Mouse (Mus musculus) thymus, postnatal 0 days (tissue): ENCODE data around the gene Spem2. TPM values are rescaled to one million over a fixed set of nuclear protein-coding genes. Genes with fewer than 3 reads are reported as not detected.
"Not testable (repeated sequence)": the region's sequence is repeated elsewhere in the genome, so short reads cannot be mapped to it uniquely, and the experiment has no call there.

Experiments used
- DNase-seq: peaks from one replicate; pipeline ENCODE4 v3.0.0-alpha.2; 2015; ENCODE audit warnings: low spot score
- polyA plus RNA-seq: library from polyadenylated mRNA; unstranded; fragments of >200 nt; fragmentation: Nextera tagmentation; extraction: Ambion mirVana; gene quantifications from 2 replicates; pipeline ENCODE4 v1.2.1, GENCODE M21; 2015

Gene Spem2
- not detected in 2 replicates for polyA plus RNA-seq

DNA sequence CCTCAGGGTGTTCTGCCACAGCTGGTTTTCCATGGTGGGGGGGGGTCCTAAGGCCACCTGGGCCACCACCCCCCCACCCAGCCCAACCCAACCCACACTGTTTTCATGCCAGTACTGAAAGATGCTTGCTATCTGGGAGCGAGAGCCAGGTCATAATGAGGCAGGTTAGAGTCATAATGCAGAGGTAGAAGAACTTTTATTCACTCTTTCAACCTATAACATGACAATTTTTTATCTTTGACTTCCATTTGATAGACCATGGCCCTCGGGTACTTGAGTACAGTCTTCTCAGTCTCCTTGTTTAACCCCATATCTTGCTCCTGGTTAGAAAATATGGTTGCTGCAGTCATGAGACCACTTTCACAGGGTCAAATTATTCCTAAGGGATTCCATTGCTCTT is at the start of gene Spem2:
Spem2 (minus strand) TSS at position 101 of the 400 bp plus-strand sequence.
- DNase-seq: no peak

DNA sequence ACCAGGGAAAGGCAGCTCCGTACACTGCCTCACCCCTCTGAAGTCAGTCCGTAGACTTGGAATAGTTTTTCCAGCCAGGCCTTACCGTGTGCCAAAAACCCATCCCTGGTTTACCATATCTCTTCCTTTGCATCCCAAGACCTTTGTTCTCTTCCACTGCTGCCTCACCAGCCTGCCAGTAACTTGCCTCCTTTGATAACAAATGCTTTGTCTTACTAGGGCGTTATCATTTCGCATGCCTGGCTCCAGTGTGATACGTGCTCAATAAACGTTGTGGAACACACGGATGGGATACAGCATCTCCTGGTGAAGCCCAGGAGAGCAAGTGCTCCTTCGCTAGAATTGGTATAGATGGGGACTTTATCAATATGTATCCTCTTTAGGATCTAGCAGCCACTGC is 49.1 kb upstream of the Spem2 start:
- no peak for DNase-seq

DNA sequence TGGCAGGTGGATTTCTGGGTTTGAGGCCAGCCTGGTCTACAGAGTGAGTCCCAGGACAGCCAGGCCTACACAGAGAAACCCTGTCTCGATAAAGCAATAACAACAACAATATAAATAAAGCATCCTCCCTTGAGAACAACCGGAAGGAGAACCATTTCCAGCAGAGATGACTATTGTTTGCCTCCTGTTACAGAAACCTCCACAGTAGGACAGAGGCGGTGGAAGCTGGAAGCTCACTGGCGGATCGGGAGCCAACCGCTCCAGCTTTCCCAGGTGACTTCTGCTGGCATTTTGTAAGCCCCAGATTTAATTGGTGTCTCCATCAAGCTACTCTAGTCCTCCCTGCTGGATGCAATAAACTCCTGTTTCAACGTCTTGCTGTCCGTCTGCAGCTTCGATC is 47.3 kb upstream of the Spem2 start:
- no peak for DNase-seq

DNA sequence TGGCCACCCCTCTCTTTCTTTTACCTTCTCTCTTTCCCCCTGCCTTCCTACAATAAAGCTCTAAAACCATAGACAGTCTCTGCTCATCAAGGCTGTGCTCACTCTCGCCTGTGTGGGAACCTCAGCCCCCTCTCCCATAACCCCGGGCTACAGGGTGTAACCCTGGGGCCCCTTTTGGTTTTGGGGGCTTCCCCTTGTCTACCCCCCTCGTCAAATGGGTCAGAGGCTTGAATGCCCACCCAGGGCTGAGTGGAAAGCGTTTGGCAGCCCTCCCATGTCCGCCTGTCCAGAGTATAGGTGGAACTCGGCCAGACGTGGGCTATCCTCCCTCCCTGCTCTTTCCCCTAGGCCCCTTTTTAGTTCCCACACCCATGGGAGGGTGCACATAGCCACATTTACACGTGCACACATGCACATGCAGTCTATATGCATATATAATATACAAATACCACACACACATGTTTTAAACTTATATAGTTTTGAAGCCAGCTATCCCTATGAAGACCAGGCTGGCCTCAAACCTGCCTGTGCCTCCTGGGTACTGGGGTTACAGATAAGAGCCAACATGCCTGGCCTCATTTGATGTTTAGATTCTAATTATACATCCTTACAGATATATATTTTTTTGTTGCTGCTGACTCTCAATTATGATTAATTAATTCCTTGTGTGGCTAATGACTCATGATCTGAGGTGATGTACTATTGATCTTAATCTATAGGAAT is 46.0 kb upstream of the Spem2 start:
- no peak for DNase-seq

DNA sequence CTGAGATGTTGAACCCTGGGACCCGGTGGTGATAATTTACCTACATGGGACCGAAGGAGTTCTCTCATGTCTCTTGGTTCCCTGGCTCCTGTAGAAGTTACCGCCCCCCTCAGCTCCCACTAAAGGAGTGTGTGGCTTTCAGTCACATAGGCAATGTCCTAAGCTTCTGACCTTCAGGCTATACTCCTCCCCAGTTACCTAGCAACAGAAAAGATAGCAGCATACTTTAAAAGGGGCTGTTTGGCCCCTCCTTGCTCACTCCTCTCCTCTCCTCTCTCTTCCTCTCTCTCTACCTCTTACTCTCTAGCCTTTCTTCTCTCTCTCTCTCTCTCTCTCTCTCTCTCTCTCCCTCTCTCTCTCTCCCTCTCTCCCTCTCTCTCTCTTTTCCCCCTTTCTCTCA is 45.5 kb upstream of the Spem2 start:
- DNase-seq: not testable (repeated sequence)

DNA sequence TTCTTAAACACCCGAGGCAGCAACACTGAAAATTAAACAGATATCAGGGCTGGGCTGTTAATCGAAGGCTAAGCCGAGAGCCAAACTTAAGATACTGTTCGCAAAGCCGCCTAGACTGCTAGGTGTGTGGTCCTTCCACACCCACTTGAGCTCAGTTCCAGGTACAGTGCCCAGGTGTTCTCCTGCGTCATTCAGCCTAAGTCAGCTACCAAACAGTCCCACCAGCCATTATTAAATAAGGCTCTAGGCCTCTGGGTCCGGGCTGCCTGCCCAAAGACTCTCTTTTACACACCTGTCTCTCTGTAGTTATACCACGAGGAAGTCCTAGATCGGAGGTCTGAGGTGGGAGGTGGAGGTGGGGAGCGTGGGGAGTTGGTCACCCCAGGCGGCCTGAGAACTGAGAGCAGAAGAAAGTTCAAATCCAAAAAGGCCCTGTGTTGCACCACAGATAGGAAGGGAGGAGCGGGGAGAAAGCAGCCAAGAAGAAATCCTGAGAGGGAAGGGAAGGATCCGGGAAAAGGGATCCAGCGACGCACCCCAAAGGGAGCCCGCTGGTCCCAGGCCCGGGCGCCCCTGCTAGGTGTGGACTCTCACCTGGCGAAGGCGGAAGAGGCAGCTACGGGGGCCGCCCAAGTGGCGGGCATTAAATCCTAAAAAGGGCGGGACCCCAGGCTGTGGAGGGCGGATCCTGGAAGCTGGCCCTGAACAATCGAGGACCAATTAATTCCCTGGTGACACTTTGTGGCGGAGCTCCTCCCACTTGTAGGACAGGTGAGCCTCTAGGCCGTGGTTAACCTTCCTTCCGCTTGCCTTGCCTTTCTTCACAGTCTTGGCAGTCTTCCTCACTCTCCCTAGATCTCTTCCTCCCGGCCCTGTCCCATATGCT is 40.1 kb upstream of the Spem2 start, which contains the start of gene Tnk1:
Tnk1 (minus strand) TSS at position 618 of the 886 bp plus-strand sequence.
- no peak for DNase-seq

DNA sequence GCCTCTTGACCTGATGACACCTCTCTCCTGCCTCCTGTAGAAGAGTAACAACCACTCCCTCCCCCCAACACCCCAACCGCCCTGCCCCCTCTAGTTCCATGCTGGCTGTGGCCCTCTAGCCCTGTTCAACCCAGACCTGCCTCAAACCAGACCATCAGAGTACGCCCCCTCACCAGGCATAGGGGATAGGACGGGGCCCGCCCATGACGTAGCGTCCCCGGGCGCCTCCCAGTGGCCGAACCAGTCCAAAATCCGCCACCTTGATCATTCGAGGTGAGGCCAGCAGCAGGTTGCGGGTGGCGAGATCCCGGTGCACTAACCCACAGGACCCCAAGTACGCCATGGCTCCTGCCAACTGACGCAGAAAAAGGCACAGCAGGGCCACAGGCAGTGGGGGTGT is 37.1 kb upstream of the Spem2 start:
- peak; percentile 48 for DNase-seq

DNA sequence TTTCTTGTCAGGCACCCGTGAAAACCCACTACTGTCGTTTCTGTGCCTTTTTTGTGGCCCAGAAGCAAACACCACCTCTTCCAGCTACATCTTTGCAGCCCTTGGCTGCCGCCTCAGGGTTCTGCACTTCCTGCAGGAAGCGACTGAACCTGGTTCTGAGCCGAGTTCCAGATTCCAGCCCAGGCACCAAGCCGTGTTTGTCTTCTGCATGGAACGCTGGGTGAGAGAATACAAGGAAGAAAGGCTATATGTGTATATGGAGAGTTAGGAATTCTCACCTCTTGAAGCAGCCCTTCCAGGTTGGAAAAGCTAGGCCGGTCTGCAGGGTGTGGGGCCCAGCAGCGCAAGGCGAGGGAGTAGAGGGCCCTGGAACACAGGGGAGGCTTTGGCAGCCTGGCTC is 36.4 kb upstream of the Spem2 start:
- no peak for DNase-seq

DNA sequence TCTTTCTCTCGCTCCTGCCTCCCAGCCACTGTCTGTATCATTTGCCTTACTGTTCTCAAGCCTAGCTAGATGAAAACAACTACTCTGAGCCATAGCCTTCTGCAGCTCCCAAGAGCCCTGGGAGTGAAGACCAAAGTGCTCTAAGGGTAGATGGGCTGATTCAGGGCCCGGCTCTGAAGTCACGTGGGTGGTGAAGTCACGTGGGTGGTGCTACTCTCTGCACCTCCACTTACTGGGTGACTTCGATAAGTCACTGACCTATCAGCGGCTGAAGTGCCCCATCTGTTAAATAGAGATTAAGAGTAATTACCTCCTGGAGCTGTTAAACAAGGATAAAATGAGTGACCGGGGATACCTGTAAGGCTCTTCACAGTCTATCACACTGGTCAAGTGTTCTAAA is 35.7 kb upstream of the Spem2 start:
- no peak for DNase-seq

DNA sequence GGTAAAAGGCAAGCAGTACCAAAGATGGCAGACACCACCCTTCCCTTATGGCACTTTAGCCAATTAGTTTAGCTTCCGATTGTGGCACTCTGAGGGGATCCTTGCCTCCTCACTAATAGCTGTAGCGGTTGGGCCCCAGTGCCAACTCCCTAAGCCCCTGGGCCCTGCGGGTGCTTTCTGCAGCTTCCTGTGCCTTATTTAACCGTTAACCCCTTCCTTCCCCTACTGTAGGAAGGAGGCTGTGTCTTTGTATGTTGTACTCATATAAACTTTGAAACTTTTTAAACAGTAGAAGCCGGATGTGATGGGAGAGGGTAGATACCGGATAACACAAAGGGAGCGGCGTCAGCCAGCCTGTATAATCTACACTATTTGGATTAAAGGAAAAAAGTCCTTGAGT is 32.5 kb upstream of the Spem2 start:
- peak; percentile 65 for DNase-seq

DNA sequence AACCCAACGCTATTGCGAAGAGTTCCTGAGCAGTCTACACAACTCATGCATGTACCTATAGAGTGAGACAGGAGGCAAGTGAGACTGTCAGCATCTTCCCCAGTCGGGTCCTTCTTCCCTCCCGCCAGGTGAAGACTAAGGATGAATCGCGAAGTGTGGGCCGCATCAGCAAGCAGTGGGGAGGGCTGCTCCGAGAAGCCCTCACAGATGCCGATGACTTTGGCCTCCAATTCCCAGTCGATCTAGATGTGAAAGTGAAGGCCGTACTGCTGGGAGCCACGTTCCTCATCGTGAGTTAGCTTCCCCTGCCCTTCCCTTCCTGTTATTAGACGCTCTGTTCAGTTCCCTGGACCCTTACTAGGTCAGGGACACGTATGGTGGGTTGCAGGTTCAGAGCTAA is 31.6 kb upstream of the Spem2 start:
- DNase-seq: no peak

DNA sequence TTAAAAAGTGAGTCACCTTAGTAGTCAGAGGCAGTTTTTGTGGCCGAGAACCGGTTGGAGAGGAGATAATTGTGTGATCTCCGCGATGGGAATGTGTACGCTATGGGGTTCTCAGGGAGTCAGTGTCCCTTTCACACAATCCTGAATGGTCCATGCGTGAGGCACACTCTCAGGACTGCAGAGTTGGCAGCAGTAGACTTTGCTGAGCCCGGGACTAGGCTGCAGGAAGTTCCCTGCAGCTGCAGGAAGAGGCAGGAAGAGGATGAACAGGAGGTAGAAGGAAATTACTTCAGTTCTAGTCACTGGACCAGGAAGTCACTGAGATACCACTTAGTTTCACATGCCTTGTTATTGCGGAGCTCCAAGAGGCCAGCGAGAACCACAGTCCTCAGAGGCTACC is 30.9 kb upstream of the Spem2 start:
- DNase-seq: no peak

DNA sequence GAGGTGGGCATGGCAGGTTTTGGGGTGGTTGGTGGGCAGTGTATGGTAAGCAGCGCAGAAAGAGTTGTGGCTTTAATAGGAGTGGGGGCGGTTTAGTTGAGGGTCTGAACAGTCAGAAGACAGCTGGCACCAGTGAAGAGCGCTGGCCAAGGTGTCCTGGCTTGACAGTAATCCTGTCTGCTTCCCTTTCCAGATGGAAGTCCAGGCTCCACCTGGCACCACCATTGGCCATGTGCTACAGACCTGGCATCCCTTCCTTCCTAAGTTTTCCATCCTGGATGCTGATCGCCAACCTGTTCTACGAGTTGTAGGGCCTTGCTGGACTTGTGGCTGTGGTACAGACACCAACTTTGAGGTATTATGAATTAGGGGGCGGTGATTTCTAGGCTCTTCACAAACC is 29.8 kb upstream of the Spem2 start:
- DNase-seq: no peak

DNA sequence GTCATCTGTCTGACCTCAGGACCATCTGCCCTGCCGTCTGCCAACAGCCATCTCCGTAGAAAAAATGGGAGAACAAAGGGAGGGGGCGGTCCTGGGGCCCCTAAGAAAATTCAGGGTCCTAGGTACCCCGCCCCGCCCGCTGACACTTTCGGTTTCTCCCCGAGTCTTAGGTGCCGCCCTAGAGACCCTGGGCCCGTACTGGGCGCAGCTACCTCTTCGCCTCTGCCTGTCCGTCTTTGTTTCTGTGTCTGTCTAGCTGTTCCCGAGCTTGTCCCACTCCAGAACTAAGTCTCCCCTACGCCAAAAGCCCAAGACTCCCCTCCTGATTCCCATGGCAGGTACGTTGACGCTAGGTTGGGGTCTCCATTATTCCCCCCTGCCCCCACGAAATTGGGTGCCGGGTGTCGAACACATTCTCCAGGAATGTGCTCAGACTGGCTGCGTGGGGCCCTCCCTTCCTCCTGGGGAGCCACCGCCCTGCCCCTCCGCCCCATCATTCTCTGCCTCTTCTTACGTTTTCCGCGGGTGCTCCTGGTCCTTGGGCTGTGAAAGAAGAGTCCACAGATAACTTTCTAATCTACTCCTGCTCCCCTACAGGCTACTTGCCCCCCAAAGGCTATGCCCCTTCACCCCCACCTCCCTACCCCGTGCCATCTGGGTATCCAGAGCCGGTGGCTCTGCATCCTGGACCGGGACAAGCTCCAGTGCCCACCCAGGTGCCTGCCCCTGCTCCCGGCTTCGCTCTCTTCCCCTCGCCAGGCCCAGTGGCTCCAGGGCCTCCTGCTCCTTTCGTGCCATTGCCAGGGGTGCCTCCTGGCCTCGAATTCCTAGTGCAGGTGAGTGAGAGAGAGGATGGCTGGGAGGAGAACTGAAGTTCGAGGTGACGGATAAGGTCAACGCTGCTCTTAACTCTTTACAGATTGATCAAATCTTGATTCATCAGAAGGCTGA is 28.7 kb upstream of the Spem2 start:
- peak; percentile 83 for DNase-seq

DNA sequence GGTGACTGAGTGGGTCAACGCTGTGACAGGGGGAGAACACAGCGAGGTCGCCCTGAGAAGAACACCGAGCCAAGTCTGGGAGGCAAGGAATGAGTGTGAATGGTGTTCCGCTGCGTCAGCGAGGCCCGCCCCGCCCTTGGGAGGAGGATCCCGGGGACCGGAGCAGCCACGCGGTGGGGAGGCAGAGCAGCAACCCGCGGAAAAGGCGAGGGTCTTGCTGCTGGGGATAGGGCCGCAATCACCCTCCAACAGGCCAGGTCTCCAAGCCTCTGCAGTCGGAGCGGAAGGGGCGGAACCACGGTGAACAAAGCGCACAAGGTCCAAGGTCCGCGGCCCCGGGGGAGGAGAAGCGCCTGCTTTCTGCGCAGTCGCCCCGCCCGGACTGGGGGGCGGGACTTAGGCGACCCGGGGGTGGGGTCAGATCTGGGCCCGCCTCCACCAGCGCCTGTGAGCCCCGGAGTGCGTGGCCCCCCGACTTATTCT is 28.0 kb upstream of the Spem2 start, which contains the start of gene Plscr3:
Plscr3 (plus strand) TSS at position 179 of the 483 bp plus-strand sequence.
- DNase-seq: peak; percentile 91

DNA sequence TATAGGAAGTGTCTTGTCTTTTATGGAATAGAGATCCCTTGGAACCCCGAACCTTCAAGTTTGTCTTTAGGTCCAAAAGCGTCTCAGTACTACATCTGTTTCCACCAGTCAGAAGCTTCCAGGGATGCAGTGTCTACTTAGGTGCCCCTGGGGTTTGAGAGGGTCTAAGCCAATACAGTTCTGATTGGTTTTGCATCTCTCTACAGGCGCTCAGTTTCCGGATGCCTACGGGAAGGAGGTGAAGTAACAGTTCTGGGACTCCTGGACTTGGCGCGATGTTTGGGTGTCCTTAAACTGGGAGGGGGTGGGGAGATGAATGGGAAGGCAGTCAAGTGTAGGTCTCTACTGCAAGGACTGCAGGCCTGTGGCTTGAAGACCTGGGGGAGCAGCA is 20.4 kb upstream of the Spem2 start:
- no peak for DNase-seq

DNA sequence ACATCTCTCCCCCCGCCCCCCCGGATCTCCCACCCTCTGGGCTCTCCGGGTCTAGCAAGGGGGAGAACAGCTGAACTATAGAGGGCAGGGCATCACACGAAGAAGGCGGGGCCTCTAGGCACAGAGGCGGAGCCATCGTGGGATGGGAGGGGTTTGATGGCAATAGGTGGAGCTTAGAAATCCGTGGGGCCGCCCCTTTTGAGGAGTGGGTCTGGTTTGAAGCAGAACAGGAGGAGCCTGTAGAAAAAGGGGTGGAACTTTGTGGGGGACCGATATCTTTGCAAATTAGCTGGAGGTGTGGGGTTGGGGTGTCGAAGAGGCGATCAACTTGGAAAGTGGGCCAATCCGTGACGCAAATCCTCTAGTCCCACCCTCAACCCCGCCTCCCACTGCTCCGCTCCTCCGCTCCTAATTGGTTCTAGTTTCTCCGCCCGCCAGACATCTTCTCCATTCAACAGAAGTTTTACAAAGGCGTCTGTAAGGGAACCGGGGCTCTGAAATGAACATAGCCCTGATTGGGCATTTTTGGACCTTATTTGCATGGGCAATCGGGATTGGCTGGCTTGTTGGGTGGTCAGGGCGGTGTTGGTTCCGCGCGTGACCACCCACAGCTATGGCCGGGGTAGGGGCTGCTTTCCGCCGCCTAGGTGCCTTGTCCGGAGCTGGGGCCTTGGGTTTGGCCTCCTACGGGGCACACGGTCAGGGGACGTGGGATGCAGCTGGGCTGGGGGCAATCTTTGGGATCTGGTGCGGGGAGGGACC is 19.9 kb upstream of the Spem2 start, which contains the start of gene Tmem256:
Tmem256 (plus strand) TSS at position 563 of the 762 bp plus-strand sequence.
- peak; percentile 96 for DNase-seq

DNA sequence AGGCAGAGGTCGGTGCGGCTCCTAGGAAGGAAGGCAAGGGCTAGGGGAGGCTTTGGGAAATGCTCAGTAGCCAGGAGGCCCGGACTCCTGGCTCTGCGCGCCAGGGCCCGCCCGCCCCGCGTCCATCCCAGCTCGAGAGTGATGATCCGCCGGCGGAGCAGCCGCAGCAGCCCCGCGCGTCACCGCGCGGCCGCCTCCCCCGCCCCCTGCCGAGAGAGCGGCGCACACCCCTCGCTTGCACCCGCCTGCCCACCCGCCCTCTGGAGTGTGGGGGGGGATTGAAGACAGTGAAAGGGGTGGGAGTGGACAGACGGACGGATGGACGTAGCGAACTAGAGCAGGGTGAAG is 19.3 kb upstream of the Spem2 start, which contains the start of gene Nlgn2:
Nlgn2 (minus strand) TSS at position 181 of the 348 bp plus-strand sequence.
- no peak for DNase-seq

DNA sequence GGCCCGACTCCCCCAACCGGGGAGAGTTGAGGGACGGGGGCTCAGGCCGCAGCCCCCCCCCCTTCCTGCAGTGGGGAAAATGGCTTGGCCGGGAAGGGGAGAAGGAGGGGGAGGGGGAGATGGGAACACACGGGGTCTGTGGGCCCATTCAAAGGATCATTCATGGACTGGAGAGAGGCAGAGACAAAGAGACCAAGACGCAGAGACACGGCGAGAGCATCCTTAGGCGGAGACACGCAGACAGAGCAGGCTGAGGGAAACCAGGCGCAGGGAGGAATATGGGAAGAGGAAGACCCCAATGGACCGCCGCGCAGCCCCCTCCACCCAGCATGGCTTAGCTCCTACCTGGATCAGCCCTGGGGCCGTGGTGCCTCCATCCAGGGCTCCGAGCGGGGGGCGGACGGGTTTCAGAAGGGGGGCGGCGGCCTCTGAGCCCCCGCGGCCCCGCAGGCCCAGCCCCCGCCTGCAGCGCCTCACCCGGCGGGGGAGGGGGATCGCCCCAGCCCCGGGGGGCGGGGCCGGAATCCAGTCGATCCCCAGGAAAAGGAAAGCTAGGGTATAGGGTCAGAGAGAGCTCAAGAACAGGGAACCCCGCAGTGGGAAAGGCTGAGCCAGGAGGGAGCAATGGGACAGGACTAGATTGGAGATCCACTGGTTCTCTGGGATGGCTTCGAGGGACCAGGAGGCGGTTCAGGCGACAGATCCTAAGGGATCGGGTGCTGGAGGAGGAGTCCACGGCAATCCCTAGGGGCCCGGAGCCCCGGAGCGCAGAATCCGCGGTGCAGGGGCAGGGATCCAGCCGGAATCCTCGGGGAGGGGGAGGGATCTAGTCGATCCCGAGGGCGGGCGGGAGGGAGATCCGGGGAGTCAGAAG is 18.7 kb upstream of the Spem2 start:
- no peak for DNase-seq
